Mouse (Mus musculus): Measurements from ENCODE around the gene Clip3. TPM values are rescaled to one million over a fixed set of nuclear protein-coding genes. Genes with fewer than 3 reads are reported as not detected.

The Clip3 gene
- total RNA-seq (2014; rRNA removed) (105 and 108 TPM in 2 replicates), polyA plus RNA-seq (2015; fragmentation: Nextera tagmentation; extraction: Ambion mirVana) (178 and 186 TPM in 2 replicates)

- DNase-seq (peak; percentile 94), ATAC-seq (peak; percentile 92)
- TF ChIP-seq CTCF (IDR thresholded peaks at IDR 0.05; ENCODE audit: low read depth) = peak; percentile 39; the same call in 1 of the 2 replicates
- H3K4me2 ChIP-seq (ENCODE audit: low read depth) = peak within 1 kb of the TSS; percentile 81
- 7% methylated on average over 35 of the region's 35 CpGs for WGBS
- no peaks in the 10 kb centered on the region for H3K9me3 ChIP-seq (ENCODE audit: low read length)
- H3K4me1 ChIP-seq (ENCODE audit: insufficient read depth) = 0 out of 2 replicates have a peak, but pooled peaks cover 7% of the 10 kb centered on the region
- no peaks in the 10 kb centered on the region for H3K27me3 ChIP-seq (ENCODE audit: insufficient read depth, low read length)
- peak within 1 kb of the TSS; percentile 91 for H3K9ac ChIP-seq
- peaks cover 24% of the 10 kb centered on the region for H3K36me3 ChIP-seq (ENCODE audit: insufficient read depth)
- peak within 1 kb of the TSS; percentile 92 for H3K27ac ChIP-seq (ENCODE audit: low read depth, low read length)
- H3K4me3 ChIP-seq (ENCODE audit: low read depth, low read length) = peak within 1 kb of the TSS; percentile 74
These were observed at the start of gene Clip3 for GRCm38 (mm10) chr7:30291215-30292131. Gene Clip3 (plus strand): TSS chr7:30291728.

DNA sequence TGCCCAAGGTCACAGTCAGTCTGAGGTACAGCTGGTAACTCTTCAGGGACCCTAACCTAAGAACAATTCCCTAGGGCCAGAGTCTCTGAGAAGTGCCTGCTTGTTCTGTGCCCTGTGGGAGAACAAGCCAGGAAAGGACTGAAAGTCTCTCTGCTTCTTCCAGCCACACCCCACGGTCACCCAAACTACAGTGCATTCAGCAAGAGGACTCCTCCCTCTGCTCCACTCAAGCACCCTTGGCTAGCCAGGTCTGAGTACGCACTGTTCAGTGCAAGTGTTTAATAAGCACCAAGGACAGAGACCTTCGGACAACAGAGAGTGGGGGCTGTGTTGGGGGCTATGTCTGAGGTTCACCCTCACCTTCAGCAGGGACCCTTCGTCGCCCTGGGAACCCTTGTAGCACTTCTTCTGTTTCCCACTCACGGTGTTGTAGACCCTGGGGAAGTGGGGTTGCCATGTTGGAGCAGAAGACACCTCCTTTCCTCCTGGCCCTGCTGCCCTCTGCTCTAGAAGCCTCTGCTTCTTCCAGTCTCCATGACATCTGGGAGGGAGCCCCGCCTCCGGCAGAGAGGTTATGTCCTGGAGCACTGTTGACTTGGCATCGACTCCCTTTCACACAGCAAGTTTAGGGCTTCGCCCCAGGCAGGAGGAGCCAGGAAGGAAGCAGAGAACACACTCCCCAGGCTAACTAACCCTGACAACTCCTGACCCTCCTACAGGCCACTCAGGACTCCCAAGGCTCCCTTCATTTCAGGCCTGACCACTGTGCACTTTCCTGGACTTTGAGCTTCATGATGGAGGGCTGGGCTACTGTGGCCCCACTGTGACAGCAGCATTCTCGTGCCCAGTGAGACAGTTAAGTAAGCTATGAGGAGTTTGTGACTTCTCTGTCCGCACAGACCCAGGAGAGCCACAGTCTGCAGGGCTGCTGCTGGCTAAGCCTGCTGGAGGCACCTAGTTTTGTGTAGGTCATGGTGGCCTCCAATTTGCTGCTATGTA is 39.3 kb upstream of the Clip3 start:
- Histone ChIP-seq H3K4me2 (ENCODE audit: low read depth) (no peak overlapping the region), H3K27me3 (ENCODE audit: insufficient read depth, low read length) (no peaks in the 10 kb centered on the region), H3K9me3 (ENCODE audit: low read length) (no peaks in the 10 kb centered on the region), H3K4me1 (ENCODE audit: insufficient read depth) (no peaks in the 10 kb centered on the region), H3K9ac (no peak overlapping the region), H3K27ac (ENCODE audit: low read depth, low read length) (no peak overlapping the region), H3K4me3 (ENCODE audit: low read depth, low read length) (no peak overlapping the region), H3K36me3 (ENCODE audit: insufficient read depth) (no peaks in the 10 kb centered on the region)
- DNase-seq (no peak), ATAC-seq (no peak)
- WGBS = 88% methylated on average over 12 of the region's 12 CpGs
- TF ChIP-seq CTCF (IDR thresholded peaks at IDR 0.05; ENCODE audit: low read depth) = no peak

- H3K27ac ChIP-seq (ENCODE audit: low read depth, low read length) = no peak overlapping the region
- no peak for TF ChIP-seq CTCF (IDR thresholded peaks at IDR 0.05; ENCODE audit: low read depth)
- H3K4me1 ChIP-seq (ENCODE audit: insufficient read depth) = no peaks in the 10 kb centered on the region
- WGBS = 82% methylated on average over 2 of the region's 2 CpGs
- H3K4me3 ChIP-seq (ENCODE audit: low read depth, low read length) = no peak overlapping the region
- no peak overlapping the region for H3K9ac ChIP-seq
- H3K27me3 ChIP-seq (ENCODE audit: insufficient read depth, low read length) = no peaks in the 10 kb centered on the region
- ATAC-seq = no peak
- H3K36me3 ChIP-seq (ENCODE audit: insufficient read depth) = peaks cover 7% of the 10 kb centered on the region; the same call in 1 of the 2 replicates
- H3K9me3 ChIP-seq (ENCODE audit: low read length) = no peaks in the 10 kb centered on the region
- H3K4me2 ChIP-seq (ENCODE audit: low read depth) = no peak overlapping the region
- no peak for DNase-seq
These were observed 26.5 kb upstream of the Clip3 start for GRCm38 (mm10) chr7:30265041-30265440.

GRCm38 (mm10) chr7:30265531-30265930 is 26.0 kb upstream of the Clip3 start:
- Histone ChIP-seq H3K9ac (no peak overlapping the region), H3K9me3 (ENCODE audit: low read length) (no peaks in the 10 kb centered on the region), H3K4me2 (ENCODE audit: low read depth) (no peak overlapping the region), H3K4me3 (ENCODE audit: low read depth, low read length) (no peak overlapping the region), H3K4me1 (ENCODE audit: insufficient read depth) (no peaks in the 10 kb centered on the region), H3K36me3 (ENCODE audit: insufficient read depth) (peaks cover 7% of the 10 kb centered on the region; the same call in 1 of the 2 replicates), H3K27me3 (ENCODE audit: insufficient read depth, low read length) (no peaks in the 10 kb centered on the region), H3K27ac (ENCODE audit: low read depth, low read length) (no peak overlapping the region)
- ATAC-seq (no peak), DNase-seq (no peak)
- WGBS = 93% methylated on average over 5 of the region's 5 CpGs
- no peak for TF ChIP-seq CTCF (IDR thresholded peaks at IDR 0.05; ENCODE audit: low read depth)

GRCm38 (mm10) chr7:30265935-30266334 is 25.6 kb upstream of the Clip3 start:
- no peak overlapping the region for H3K4me3 ChIP-seq (ENCODE audit: low read depth, low read length)
- no peaks in the 10 kb centered on the region for H3K27me3 ChIP-seq (ENCODE audit: insufficient read depth, low read length)
- H3K9ac ChIP-seq = no peak overlapping the region
- no peaks in the 10 kb centered on the region for H3K9me3 ChIP-seq (ENCODE audit: low read length)
- H3K4me1 ChIP-seq (ENCODE audit: insufficient read depth) = no peaks in the 10 kb centered on the region
- 95% methylated on average over 7 of the region's 7 CpGs for WGBS
- no peak overlapping the region for H3K4me2 ChIP-seq (ENCODE audit: low read depth)
- peaks cover 7% of the 10 kb centered on the region; the same call in 1 of the 2 replicates for H3K36me3 ChIP-seq (ENCODE audit: insufficient read depth)
- DNase-seq (no peak), ATAC-seq (no peak)
- no peak overlapping the region for H3K27ac ChIP-seq (ENCODE audit: low read depth, low read length)
- TF ChIP-seq CTCF (IDR thresholded peaks at IDR 0.05; ENCODE audit: low read depth) = no peak

- DNase-seq (no peak), ATAC-seq (no peak)
- Histone ChIP-seq H3K4me3 (ENCODE audit: low read depth, low read length) (no peak overlapping the region), H3K9me3 (ENCODE audit: low read length) (no peaks in the 10 kb centered on the region), H3K27me3 (ENCODE audit: insufficient read depth, low read length) (no peaks in the 10 kb centered on the region), H3K4me1 (ENCODE audit: insufficient read depth) (no peaks in the 10 kb centered on the region), H3K36me3 (ENCODE audit: insufficient read depth) (peaks cover 7% of the 10 kb centered on the region; the same call in 1 of the 2 replicates), H3K4me2 (ENCODE audit: low read depth) (no peak overlapping the region), H3K9ac (no peak overlapping the region), H3K27ac (ENCODE audit: low read depth, low read length) (no peak overlapping the region)
- no peak for TF ChIP-seq CTCF (IDR thresholded peaks at IDR 0.05; ENCODE audit: low read depth)
- 77% methylated on average over 3 of the region's 3 CpGs for WGBS
These were observed 24.7 kb upstream of the Clip3 start for GRCm38 (mm10) chr7:30266780-30267179.
